Comparison of ENCODE assay signal across 20 mouse cellular contexts in genomic region chr16:38592026-38592678, GRCm38 (mm10). TPM values are rescaled to one million over a fixed set of nuclear protein-coding genes. Genes with fewer than 3 reads are reported as not detected.
DNase-seq lines count a peak whose midpoint lies in the region; ATAC-seq lines count a peak whose summit lies in the region.
"Had no signal": no experiment of that assay in that cellular context is flagged by ENCODE, and none has a peak within 500 bp of the region (broad histone marks: within the 10 kb centered on the region; RNA-seq: fewer than 3 reads in every experiment).

No protein-coding gene starts in this region.

- no peaks in the 10 kb centered on the region for H3K4me1 ChIP-seq in heart, embryonic 12.5 days (replicated peaks)
- no peaks in the 10 kb centered on the region for H3K4me1 ChIP-seq in embryonic facial prominence, embryonic 10.5 days
- H3K4me1 ChIP-seq: embryonic facial prominence, embryonic 12.5 days; heart, embryonic 15.5 days; hindbrain, embryonic 13.5 days; midbrain, embryonic 12.5 days had no signal

- no peak overlapping the region for H3K4me2 ChIP-seq in heart, embryonic 12.5 days
- H3K4me2 ChIP-seq: embryonic facial prominence, embryonic 12.5 days; heart, embryonic 15.5 days; hindbrain, embryonic 13.5 days; midbrain, embryonic 12.5 days had no signal

- H3K36me3 ChIP-seq in heart, embryonic 12.5 days: peaks cover 60% of the 10 kb centered on the region
- H3K36me3 ChIP-seq in embryonic facial prominence, embryonic 10.5 days (replicated peaks): peaks cover 80% of the 10 kb centered on the region

- H3K27ac ChIP-seq in heart, embryonic 12.5 days (ENCODE audit: poor library complexity, severe bottlenecking): no peak overlapping the region
- no peak overlapping the region for H3K27ac ChIP-seq in embryonic facial prominence, embryonic 10.5 days (replicated peaks)
- H3K27ac ChIP-seq: embryonic facial prominence, embryonic 12.5 days; heart, embryonic 15.5 days; hindbrain, embryonic 13.5 days; midbrain, embryonic 12.5 days; stomach, postnatal 0 days had no signal

- no peaks in the 10 kb centered on the region for H3K9me3 ChIP-seq in heart, embryonic 12.5 days (replicated peaks)
- H3K9me3 ChIP-seq in embryonic facial prominence, embryonic 10.5 days: no peaks in the 10 kb centered on the region
- H3K9me3 ChIP-seq: embryonic facial prominence, embryonic 12.5 days; heart, embryonic 15.5 days; hindbrain, embryonic 13.5 days; midbrain, embryonic 12.5 days had no signal

- no peak for ATAC-seq in heart, embryonic 12.5 days (ENCODE audit: insufficient number of reproducible peaks, low FRiP score)
- ATAC-seq: CD4-positive, CD25-positive, alpha-beta regulatory T cell, adult 4 months had no signal

- WGBS in heart, embryonic 12.5 days: 85% methylated on average over 12 of the region's 12 CpGs
- 89% methylated on average over 12 of the region's 12 CpGs for WGBS in embryonic facial prominence, embryonic 10.5 days

- H3K27me3 ChIP-seq in heart, embryonic 12.5 days (replicated peaks): no peaks in the 10 kb centered on the region
- no peaks in the 10 kb centered on the region for H3K27me3 ChIP-seq in embryonic facial prominence, embryonic 10.5 days (replicated peaks; ENCODE audit: low read depth, poor library complexity, severe bottlenecking)
- H3K27me3 ChIP-seq: embryonic facial prominence, embryonic 12.5 days; heart, embryonic 15.5 days; hindbrain, embryonic 13.5 days; midbrain, embryonic 12.5 days had no signal

- DNase-seq in heart, adult 9 months (ENCODE audit: low spot score in 2 of 2): peak; percentile 22 to 51
- peak; percentile 47 to 48 for DNase-seq in kidney, postnatal 36 days
- no peak for DNase-seq in kidney, postnatal 10 days
- DNase-seq in brain, adult 2 months (ENCODE audit: low read depth, low spot score): peak; percentile 55
- peak; percentile 14 for DNase-seq in brain, embryonic 18.5 days (ENCODE audit: low read depth, low spot score)
- DNase-seq in right cerebral cortex, postnatal 25 days: no peak
- DNase-seq in embryonic facial prominence, embryonic 10.5 days (ENCODE audit: low spot score): no peak
- DNase-seq: adrenal gland, postnatal 10 days; cerebellum, postnatal 25 days; gastrocnemius, postnatal 10 days; lung, postnatal 36 days; thymus, postnatal 36 days had no signal

- no peak overlapping the region for H3K4me3 ChIP-seq in heart, embryonic 12.5 days
- H3K4me3 ChIP-seq in embryonic facial prominence, embryonic 10.5 days: no peak overlapping the region
- H3K4me3 ChIP-seq: embryonic facial prominence, embryonic 12.5 days; heart, embryonic 15.5 days; hindbrain, embryonic 13.5 days; midbrain, embryonic 12.5 days; myocyte had no signal

- no peak overlapping the region for H3K9ac ChIP-seq in heart, embryonic 12.5 days
- H3K9ac ChIP-seq: embryonic facial prominence, embryonic 12.5 days; heart, embryonic 15.5 days; hindbrain, embryonic 13.5 days; midbrain, embryonic 12.5 days had no signal

RNA-seq across cellular contexts. Expression of gene Tmem39a, which starts 33.7 kb away (rescaled TPM):
- polyA plus RNA-seq in heart, embryonic 12.5 days (2016; fragmentation: Nextera tagmentation; extraction: Ambion mirVana): 66.2 and 74.5 TPM in 2 replicates
- polyA plus RNA-seq in embryonic facial prominence, embryonic 10.5 days (2016; fragmentation: Nextera tagmentation; extraction: Ambion mirVana): 96.2 and 114 TPM in 2 replicates

RNA-seq across cellular contexts. Expression of gene Poglut1, which starts 42.1 kb away (rescaled TPM):
- 40.5 and 42.0 TPM in 2 replicates for polyA plus RNA-seq in heart, embryonic 12.5 days (2016; fragmentation: Nextera tagmentation; extraction: Ambion mirVana)
- polyA plus RNA-seq in embryonic facial prominence, embryonic 10.5 days (2016; fragmentation: Nextera tagmentation; extraction: Ambion mirVana): 72.6 and 76.9 TPM in 2 replicates

Comparison
In these comparisons a context has a peak if more than half of its experiments do, and no peak if none do; other contexts are left out.
1. DNase-seq: peak in heart, adult 9 months (2 of 2), kidney, postnatal 36 days (2 of 2), brain, adult 2 months (single experiment) and brain, embryonic 18.5 days (single experiment); none in kidney, postnatal 10 days (single experiment), right cerebral cortex, postnatal 25 days (single experiment) and embryonic facial prominence, embryonic 10.5 days (single experiment).